Mouse (Mus musculus) myocyte (in vitro differentiated cells): ENCODE results near the gene Slc44a1.

Experiments
- CEBPB ChIP-seq: IDR thresholded peaks from 2 replicates; pipeline ENCODE4 v1.6.1; 2011; ENCODE audit warnings: mild to moderate bottlenecking, moderate library complexity; ENCODE audit not compliant: poor library complexity, insufficient read depth, severe bottlenecking
- MYOG ChIP-seq, 3 experiments: IDR thresholded peaks; one replicate each; pipeline ENCODE4 v1.6.1; 2011; ENCODE audit warnings: control low read depth in 2 of 3, low read depth in 2 of 3, mild to moderate bottlenecking in 2 of 3; ENCODE audit not compliant: insufficient read length in 2 of 3, control insufficient read depth in 1 of 3, insufficient read depth in 1 of 3
- POLR2A ChIP-seq: IDR thresholded peaks from one replicate; pipeline ENCODE4 v1.6.1; 2011; ENCODE audit warnings: low read depth, mild to moderate bottlenecking, control low read depth, moderate library complexity; ENCODE audit not compliant: insufficient read length
- TCF12 ChIP-seq: IDR thresholded peaks from one replicate; pipeline ENCODE4 v1.6.1; 2011; ENCODE audit warnings: mild to moderate bottlenecking, control low read depth; ENCODE audit not compliant: poor library complexity, insufficient read depth, severe bottlenecking

GRCm38 (mm10) chr4:53539929-53540328 lies 99.7 kb downstream of the Slc44a1 start:
- no peak for TF ChIP-seq MYOG (IDR thresholded peaks at IDR 0.05; ENCODE audit: control insufficient read depth in 1 of 3, insufficient read depth in 1 of 3, insufficient read length in 2 of 3, low read depth in 2 of 3)
- TF ChIP-seq TCF12, result no peak
- no peak for TF ChIP-seq POLR2A
- TF ChIP-seq CEBPB, result no peak
